Mouse (Mus musculus) layer of hippocampus, postnatal 25 days (tissue): ENCODE data around the gene Gng2. TPM values are rescaled to one million over a fixed set of nuclear protein-coding genes. Genes with fewer than 3 reads are reported as not detected.

Experiments
- DNase-seq, 2 experiments: peaks; one replicate each; pipeline ENCODE4 v3.0.0; 2022; ENCODE audit warnings: mixed read lengths in 2 of 2, low spot score in 1 of 2; ENCODE audit errors: extremely low spot score in 1 of 2
- total RNA-seq, 2 experiments: library from RNA; stranded (reverse); gene quantifications; 2 replicates each; pipeline ENCODE4 v1.2.3; 2021

Gene Gng2
- total RNA-seq, 2 experiments from 2014 or later, result 311 to 324 TPM

- no peak for DNase-seq
Measured at GRCm38 (mm10) chr14:19985107-19985911, 7.9 kb upstream of the Gng2 start.

DNA sequence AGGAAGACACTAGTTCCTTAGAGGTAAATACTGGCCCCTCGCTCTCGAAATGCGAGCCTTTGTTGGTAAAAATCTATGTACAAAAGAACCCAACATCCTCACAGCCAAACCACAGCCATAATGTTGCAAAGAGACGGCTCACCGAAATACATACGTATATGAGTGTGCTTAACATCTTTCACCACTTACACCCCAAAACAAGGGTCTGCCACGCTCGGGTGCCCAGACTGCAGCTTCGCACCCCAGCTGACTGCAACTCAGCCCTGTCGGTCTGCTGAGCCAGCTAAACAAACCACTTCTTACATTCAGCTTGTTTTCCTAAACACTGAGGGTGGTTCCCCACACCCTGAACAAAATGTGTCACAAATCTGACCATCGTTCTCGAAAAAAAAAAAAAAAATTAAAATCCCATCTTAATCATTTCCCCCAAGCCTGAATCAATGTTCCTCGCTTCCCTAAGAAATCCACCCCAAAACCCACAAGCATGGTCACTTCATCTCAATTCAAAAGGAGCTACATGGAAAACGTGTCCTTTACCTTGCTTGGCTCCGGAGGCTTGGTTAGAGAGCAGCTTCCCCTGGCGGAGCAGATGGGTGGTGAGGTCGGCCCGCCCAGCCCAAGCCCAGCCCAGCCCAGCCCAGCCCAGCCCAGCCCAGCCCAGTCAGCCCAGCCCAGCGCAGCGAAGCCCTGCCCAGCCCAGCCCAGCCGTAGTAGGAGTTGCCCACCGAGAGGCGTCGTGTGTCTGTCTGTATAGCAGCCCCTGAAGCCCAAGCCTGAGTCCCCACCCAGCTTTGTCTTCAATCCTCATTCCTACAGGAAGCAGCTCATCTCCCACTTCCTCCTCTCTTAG, 781 bp downstream of the Gng2 start:
- peak; percentile 52 to 61 for DNase-seq

DNA sequence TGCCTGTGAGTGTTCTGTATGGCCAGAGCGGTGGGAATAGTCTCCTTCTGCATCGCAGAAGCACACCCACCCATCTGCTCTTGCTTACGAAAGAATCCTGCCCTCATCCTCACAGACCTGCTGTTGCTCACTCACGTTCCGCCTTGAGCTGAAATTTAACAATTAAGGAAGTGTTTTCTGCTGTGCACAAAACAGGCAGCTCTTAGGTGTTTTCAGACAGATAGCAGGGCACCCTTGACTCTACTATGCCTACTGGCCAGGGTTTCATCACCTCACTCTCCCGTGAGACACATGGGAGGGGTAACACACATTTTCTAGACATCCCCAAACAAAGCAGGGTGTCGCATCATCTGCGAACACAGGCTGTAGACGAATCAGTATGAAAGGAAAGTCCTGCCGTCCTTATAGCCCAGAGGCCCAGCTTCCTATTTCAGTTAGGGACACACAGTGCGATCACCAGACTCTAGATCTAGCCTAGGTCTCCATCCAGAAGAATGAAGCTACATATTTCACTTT, 2.4 kb downstream of the Gng2 start:
- DNase-seq, result no peak

GRCm38 (mm10) chr14:19974429-19974828, 3.0 kb downstream of the Gng2 start:
- no peak for DNase-seq

DNA sequence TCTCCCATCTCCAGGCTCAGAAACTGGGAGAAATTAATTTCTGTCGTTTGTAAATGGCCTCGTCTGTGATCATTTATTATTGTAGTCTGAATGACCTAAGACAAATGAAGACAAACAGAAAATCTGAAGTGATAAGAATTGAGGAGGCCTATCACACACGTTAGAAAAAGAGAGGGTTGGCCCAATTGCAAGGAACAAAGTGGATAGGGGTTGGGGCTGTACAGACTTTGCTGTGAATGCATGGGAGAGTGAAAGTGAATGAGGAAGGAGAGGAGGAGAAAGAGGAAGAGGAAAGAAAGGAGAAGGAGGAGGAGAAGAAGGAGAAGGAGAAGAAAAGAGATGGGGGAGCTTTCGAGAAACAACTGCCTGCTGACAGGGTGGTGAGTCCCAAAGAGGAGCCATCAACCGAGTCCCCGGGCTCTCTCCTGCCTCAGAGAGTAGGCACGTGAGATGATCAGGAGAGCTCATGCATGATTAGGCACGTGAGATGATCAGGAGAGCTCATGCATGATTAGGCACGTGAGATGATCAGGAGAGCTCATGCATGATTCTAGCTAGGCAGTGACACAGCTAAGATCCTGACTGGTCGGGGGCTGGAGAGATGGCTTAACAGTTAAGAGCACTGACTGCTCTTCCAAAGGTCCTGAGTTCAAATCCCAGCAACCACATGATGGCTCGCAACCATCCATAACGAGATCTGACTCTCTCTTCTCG, 5.0 kb downstream of the Gng2 start:
- no peak for DNase-seq

- DNase-seq, result no peak
Measured at GRCm38 (mm10) chr14:19970845-19971244, 6.6 kb downstream of the Gng2 start.

- no peak for DNase-seq
Measured at GRCm38 (mm10) chr14:19970106-19970785, 7.2 kb downstream of the Gng2 start.

- DNase-seq, result no peak
Measured at GRCm38 (mm10) chr14:19969566-19969965, 7.9 kb downstream of the Gng2 start.

DNA sequence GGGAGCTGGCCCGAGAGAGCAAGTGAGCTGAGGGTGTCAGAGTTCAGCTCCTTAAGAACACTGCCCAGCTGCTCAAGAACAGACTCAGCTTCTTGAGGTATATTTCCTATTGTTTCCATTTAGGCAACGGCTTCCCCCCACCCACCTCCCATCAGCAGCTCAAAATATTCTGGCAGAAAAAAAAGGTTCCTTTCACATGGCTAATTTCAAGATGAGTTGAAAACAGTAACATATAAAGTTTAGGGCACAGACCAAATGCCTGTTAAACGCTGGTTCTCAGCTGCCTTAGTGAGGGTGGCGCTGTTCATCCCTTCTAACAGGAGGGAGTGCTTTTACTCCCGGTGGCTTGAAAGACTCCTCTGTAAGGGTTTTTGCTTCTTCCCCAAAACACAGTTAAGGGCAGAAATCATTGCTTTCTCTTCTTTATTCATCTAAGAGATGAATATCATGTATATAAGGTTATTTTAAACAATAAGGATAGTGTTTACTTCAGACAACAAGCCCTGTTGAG, 8.4 kb downstream of the Gng2 start:
- DNase-seq, result no peak

DNA sequence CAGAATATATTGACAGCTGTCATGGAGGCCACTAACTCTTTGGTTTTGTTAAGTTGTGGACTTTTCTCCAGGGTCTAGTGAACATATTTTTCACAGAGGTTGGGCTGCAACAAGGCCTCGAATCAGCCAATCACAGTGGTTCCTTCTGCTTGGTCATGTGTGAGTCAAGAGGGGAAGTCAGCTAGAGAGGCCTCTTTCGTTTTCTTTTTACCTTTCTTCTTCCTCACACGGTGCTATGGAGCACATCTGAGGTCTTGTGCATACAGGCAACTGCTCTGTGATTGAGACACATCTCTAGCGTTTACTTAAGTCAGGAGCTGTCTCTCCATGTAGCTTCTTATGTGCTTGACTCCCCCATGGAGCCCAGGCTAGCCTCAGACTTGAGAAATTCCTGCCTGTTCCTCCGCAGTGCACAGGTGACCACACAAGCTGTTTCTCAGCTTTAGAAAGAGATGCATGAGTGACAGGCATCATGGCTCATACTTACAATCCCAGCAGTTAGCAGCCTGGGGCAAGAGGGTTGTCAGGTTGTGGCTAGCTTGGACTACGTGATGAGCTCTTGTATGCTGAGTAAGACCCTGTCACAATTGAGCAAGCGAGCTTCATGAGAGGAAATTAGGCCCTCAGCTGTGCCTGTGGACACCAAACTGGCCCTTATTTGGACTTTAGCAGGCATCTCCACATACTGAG, 9.0 kb downstream of the Gng2 start:
- DNase-seq, result no peak

DNA sequence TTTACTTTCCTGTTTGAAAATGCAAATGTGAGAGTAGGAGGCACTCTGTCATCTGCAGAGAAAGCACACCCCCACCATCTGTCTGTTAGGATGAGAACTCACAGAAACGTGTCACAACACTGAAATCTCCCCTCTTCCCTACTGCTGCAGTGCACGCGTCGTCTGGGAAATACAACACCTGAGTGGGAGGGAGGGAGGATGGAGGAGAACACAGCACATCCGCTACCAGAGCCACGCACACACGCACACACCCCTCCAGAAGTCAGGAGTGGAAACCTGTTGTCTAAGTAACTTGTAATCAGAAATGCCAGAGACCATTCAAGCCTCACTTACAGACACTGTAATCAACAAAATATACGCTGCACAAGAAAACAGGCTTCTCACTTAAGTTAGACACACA, 9.9 kb downstream of the Gng2 start:
- no peak for DNase-seq

GRCm38 (mm10) chr14:19963961-19964505, 13.4 kb downstream of the Gng2 start:
- no peak for DNase-seq

DNA sequence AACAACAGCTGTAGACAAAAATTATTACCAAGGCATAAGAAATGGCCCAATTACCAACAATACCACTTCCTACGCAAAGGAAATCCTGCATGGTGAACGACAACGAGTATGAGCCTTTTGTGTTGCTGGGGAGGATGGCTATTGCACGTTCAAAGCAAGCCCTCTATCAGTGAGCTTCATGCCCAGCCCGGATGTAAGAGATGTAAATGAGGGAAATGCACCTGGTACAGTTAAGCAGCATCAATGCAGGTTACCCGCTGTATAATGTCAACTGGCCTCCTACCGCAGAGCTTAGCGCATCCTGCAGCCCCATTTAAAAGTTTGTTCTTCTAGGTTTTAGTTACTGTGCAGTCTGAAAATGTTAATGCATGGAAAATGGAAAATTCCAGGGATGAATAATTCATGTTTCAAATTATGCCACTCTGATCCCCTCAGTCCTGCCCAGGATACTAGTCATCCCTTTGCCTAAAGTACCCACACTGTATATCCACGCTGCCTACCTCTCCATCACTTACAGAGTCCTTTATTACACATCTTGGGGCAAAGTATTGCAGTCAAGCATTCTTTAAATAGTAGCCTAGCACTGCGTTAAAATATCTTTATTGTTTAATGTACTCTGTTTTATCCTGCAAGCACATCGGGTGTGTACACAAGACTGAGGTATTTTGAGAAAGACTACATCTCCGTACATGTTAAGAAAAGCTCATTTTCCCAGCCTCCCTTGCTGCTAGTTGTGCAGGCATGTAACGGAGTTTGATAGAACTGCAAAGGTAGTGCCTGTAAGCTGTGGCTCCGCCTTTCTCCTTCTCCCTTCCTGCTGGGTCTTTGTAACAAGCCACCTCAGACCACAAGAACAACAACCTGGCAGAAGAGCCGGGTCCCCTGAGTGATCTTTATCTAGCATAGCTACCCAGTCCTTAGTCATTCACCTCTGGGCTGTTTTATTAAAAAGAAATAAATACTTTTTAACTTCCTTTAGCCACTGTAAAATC, 15.2 kb downstream of the Gng2 start:
- no peak for DNase-seq

DNA sequence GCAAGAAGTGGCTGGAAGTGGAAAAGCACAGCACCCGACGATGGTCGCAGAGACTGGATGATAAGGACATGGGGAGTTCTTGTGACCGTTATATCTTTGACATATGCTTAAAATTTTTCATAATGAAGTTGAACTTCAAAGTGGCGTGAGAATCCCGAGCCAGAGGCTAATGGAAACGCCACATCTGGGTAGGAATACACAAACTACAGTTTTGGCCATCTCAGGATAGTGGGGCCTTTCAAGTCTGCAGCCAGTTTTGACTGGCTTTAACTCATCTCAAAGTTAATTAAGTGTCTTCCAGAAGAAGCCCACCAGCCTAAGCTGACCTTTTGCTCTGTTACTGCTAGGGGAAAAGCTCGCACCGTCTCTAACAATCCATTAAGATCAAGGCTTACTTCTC, 17.6 kb downstream of the Gng2 start:
- DNase-seq, result no peak

DNA sequence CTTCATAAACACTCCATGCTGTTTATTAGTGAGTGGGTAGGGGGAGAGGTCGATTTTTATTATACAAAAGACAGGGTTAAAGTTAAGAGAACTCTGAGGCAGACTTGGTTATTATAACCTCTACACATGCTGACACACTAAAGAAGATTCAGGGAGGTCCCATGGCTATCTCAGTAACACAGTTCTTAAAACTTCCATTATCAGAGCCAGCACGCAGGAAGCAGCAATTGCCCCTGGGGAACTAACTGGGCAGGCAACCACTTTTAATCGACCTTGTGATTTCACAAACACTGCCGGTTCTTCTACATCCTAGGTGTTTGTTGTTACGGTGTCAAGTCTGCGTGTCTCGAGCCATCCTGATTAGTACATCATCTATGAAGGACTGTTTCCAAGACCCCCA, 22.4 kb downstream of the Gng2 start:
- no peak for DNase-seq

DNA sequence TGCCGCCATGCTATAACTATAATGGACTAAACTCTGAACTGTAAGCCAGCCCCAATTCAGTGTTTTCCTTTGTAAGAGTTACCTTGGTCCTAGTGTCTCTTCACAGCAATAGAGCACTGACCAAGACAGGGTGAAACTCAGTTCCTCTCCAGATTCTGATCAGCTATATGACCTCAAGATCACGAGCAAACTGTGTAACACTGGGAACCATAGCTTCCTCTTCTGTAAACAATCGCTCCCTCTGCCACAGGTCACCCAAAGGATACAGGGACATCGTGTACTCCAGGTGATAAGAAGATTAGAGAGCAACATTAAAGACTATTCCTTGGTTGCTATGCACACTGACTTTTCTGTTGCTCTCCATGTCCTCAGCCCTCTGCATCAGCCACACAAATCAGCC, 26.6 kb downstream of the Gng2 start:
- no peak for DNase-seq

DNA sequence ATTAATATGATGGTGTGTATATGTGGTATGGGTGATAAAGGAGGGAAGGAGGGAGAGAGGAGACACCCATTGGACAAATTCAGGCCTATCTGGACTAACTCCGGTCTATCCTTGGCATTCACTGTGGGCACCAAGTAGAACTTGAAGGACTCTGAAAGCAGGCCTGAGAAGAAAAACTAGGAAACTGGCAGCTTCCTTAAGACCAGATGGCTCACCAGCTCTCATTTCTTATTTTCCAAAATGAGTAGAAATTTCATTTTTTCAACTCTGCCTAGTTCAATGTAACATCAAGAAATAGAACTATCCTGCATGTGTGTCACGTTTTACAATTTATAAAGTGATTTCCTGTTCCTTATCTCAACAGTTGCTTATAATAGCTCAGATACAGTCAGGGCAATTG, 28.0 kb downstream of the Gng2 start:
- no peak for DNase-seq

- no peak for DNase-seq
Measured at GRCm38 (mm10) chr14:19946221-19946620, 31.2 kb downstream of the Gng2 start.
